Mouse (Mus musculus) bone marrow macrophage, adult 2 months (primary cell): Measurements from ENCODE around the gene Ap1s1.

ENCODE experiments used
- CTCF ChIP-seq: IDR thresholded peaks from 2 replicates; pipeline ENCODE4 v1.5.1; 2012; ENCODE audit warnings: low read depth, mild to moderate bottlenecking, low read length, moderate library complexity
- POLR2A ChIP-seq: IDR thresholded peaks from 2 replicates; pipeline ENCODE4 v1.6.1; 2012; ENCODE audit warnings: mild to moderate bottlenecking, low read depth, low read length, borderline replicate concordance

GRCm38 (mm10) chr5:137024318-137024717 is 21.6 kb downstream of the Ap1s1 start:
- TF ChIP-seq CTCF (no peak), POLR2A (no peak)
